Mouse (Mus musculus): ENCODE measurements around the gene Mfsd12.

Gene Mfsd12

DNA sequence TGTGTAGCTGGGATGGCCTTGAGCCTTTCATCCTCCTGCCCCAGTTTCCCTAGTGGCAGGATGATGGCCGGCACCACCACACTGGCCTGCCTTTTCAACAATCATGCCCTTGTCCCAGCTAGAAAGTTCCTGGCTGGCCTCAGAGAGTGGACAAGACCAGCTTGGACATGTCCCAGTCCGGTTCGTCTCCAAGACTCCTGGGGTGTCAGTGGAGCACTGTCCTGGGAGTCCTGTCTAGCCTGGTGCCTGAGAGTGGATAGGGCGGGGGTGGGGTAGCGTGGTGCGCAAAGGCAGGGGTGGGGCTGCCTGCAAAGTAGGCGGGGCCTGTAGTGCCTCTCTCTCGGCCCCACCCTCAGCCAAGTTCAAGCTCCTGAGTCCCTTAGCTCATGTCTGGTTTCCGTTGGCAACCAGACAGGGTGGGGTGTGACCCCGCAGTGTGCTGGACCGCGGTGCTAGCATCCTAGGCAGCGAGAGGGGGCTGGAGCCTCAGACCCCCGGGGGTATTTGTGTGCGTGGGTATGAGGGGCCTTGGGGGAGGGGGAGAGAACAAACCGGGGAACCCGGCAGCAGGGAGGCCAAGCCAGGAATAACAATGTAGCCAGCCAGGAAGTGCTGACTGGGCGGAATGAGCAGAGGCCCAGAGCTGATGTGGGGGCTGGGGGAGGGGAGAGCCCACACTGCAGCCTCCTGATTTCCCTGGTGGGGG is 44.4 kb downstream of the Mfsd12 start:
- peak; percentile 72 for DNase-seq (ENCODE audit: low read depth, low spot score)

- no peak for DNase-seq (ENCODE audit: low read depth, low spot score)
These were observed 45.0 kb downstream of the Mfsd12 start for GRCm38 (mm10) chr10:81402227-81402765.

- no peak for DNase-seq (ENCODE audit: low read depth, low spot score)
These were observed 46.2 kb downstream of the Mfsd12 start for GRCm38 (mm10) chr10:81403511-81403910.

DNA sequence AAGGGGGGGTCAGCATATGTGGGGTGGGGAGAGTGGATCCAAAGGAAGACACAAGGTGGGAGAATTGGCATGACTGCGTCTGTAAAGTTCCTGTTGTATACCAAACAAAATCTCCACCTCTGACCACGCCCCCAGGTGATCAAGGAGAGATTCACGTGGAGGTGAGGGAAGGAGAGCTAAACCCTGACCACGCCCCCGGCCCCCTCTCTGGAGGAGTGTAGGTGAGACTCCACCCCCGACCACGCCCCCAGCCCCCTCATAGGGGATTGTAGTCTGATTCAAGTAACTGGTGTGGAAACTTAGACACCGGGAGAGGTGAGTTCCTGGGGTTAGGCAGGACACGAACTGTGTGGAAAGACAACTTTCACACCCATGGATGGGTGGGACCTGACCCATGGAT is 46.8 kb downstream of the Mfsd12 start:
- DNase-seq (ENCODE audit: low read depth, low spot score) = no peak

- DNase-seq (ENCODE audit: low read depth, low spot score) = no peak
These were observed 47.4 kb downstream of the Mfsd12 start for GRCm38 (mm10) chr10:81404720-81405119.

GRCm38 (mm10) chr10:81405588-81406201 is 48.4 kb downstream of the Mfsd12 start:
- DNase-seq (ENCODE audit: low read depth, low spot score) = no peak

GRCm38 (mm10) chr10:81406504-81407440 is 49.5 kb downstream of the Mfsd12 start:
- DNase-seq (ENCODE audit: low read depth, low spot score) = no peak

GRCm38 (mm10) chr10:81407539-81408423 is 50.5 kb downstream of the Mfsd12 start:
- DNase-seq (ENCODE audit: low read depth, low spot score) = no peak

- DNase-seq (ENCODE audit: low read depth, low spot score) = no peak
These were observed 51.1 kb downstream of the Mfsd12 start for GRCm38 (mm10) chr10:81408424-81408729.

- DNase-seq (ENCODE audit: low read depth, low spot score) = no peak
These were observed 51.6 kb downstream of the Mfsd12 start for GRCm38 (mm10) chr10:81408871-81409291.

DNA sequence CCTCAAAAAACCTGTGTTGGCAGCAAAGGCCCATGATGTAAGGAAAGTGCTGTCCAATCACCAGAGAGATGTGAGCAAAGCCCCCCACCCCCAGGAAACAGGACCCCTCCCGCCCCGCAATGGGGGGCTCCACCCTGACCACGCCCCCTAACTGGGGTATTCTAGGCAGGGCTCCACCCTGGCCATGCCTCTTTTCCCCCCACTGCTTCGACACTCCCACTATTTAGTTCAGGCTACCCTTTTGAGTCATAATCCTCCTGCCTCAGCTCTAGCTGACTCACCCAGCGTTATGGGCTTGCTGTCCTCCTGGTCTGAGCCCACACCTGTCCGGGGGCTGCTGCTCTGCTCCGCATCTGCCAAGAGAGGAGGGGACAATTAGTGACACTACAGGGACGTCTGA is 52.0 kb downstream of the Mfsd12 start:
- DNase-seq (ENCODE audit: low read depth, low spot score) = no peak

DNA sequence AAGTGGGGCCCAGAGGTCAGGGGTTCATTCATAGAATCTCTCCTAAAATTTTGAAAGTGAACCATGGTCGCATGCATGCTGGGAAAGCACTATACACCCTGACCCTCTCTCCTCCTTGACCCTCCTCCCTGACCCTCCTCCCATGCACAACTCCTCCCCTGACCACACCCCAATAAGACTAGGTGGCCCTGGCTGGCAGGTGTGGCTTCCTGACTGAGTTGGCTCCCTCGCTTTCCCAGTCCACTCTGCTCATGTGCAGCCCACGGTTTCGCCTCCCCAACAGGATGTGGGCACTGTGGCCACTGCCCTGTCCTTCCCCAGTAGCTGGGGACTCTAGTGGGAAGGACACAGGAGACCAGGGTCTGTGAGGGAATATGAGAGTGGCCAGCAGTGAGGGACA is 53.1 kb downstream of the Mfsd12 start:
- DNase-seq (ENCODE audit: low read depth, low spot score) = no peak

DNA sequence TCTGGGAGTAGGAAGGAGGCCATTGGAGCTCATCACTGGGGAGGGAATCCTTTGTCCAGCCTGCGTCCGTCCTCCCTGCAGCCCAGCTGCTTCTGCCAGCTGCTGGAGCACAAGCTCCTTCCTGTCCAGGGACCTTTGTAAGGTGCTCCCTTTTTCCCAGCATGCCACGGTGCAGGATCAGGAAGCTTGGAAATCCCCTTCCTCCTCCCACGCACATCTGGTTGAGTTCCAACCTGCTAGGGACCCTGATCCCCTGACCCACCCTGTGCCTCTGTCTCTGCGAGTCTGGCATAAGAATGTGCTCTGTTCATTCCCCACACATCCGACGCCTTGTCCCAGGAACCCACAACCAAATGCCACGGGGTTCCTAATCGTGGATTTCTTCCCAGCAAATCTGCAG is 53.7 kb downstream of the Mfsd12 start:
- no peak for DNase-seq (ENCODE audit: low read depth, low spot score)

- no peak for DNase-seq (ENCODE audit: low read depth, low spot score)
These were observed 54.4 kb downstream of the Mfsd12 start for GRCm38 (mm10) chr10:81411471-81412400.

DNA sequence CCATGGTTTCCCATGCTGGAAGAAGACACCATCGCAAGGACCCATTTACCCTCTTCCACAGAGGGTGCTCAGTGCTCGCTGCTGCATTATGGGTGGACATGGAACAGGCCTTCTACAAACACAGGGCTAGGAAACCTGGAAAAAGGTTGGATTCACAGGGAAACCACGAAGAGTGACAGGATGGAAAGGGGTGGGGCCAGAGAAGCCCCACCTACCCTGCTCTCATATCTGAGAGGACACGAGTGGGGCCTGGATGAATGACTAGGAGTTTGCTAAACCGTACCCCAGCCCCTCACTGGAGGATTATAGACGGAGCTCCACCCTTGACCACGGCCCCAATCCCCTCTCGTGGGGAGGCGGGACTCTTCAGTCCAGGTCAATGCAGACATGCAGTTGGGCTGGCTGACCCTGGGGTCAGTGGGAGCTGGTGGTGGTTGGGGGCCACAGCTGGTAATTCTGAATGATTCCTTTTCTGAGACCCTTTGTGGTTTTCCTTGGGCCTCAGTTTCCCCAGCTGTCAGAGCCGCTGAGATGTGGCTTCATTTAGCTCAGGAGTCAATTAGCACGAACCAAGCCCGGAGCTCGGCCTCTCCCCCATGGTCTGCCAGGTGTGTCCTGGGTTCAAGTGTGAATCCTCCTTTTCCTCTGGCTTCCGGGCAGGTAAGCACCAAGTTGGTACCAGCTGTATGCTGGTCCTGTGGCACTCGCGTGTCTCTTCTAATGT is 55.5 kb downstream of the Mfsd12 start:
- DNase-seq (ENCODE audit: low read depth, low spot score) = no peak

DNA sequence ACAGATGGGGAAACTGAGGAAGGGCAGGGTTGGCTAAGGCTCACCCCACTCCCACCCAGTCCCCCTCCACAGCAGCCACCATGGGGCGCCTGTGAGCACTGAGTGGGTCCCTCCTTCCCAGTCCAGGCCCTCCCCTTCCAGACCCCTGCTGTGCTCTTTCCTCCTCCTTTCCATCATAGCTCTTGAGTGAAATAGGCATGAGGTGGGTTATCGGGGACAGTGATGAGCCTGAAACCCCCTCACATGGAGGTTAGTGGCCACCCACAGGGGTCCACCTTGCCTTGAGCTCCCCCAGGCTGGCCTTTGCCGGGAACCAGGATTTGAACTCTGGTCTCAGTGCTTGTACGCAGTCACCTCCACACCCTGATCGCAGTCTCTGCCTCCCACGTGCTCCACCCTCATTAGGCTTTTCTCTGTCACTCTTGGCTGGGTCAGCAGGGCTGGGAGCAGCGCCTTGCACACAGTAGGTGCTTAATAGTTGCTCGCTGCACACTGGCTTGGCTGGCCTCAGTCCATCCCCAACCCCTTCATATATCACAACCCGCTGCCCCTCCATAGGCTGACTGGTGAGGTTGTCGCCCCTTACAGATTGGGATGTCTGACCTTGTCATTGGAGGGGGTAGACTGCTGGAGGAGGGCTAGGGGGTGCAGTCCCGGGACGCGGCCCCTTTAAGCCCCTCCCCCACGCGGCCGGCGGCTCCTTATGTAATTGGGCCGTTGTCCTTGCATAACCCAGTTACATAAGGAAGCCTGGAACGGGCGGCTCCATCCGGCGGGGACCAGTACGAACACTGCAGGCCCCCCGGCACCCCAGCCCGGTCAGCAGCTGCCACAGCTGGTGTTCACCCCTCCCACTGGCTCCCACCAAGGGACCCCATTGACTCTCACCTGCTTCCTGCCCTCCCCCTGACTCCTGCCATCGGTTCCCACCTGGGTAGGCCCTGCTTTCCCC is 56.3 kb downstream of the Mfsd12 start:
- DNase-seq (ENCODE audit: low read depth, low spot score) = no peak

DNA sequence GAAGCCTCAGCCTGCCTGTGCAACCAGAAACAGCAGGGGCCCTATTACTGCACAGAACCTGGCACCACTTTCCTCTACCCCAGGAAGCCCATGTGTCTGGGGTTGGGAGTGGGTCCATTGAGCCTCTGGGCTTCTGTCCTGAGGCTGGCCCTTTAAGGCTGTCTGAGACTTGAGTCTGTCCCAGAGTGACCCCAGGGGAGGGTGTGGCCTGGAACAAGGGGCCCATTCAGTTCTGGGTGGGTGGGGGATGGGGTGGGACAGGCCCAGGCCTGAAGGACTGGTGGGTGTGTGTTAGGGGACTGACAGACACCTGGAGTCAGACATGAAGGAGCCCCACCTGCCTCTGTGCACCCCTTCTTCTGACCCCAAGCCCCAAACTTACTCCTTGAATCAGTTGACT is 57.4 kb downstream of the Mfsd12 start:
- no peak for DNase-seq (ENCODE audit: low read depth, low spot score)

DNA sequence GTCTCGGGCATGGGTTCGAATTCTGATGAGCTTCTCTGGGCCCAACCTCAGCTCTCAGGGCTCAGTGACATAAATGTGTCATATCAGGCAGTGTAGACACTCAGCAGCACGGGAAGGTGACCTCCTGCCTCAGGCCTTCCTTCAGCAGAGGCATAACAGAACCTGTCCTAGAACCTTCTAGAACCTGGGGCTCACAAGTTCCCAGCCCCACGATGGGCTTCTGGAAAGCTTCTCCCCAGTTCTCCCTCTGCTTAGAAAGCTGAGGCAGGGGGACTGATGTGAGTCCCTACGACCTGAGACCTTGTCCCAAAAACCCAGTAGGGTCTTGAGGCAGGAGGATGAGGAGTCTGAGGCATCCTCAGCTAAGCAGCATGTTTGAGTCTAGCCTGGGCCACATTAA is 57.9 kb downstream of the Mfsd12 start:
- DNase-seq (ENCODE audit: low read depth, low spot score) = no peak

All from WW6 (cell line).